Mouse (Mus musculus) embryonic fibroblast, embryonic 13.5 days (primary cell): ENCODE results near the gene Heatr4. TPM values are rescaled to one million over a fixed set of nuclear protein-coding genes. Genes with fewer than 3 reads are reported as not detected.
A peak's percentile ranks its signal among the peaks of the same experiment; 100 is the strongest.

Source experiments
- H3K27ac ChIP-seq: 2 replicates; pipeline ENCODE4 v1.5.1; 2012; ENCODE audit warnings: low read length, control low read depth, inconsistent platforms; ENCODE audit not compliant: insufficient read depth
- H3K4me1 ChIP-seq: 2 replicates; pipeline ENCODE4 v1.6.1; 2011; ENCODE audit warnings: low read length; ENCODE audit not compliant: control insufficient read depth, insufficient read depth
- H3K4me3 ChIP-seq: 2 replicates; pipeline ENCODE4 v1.5.1; 2011; ENCODE audit warnings: mild to moderate bottlenecking, control low read depth, low read length; ENCODE audit not compliant: insufficient read depth
- CTCF ChIP-seq: IDR thresholded peaks from 2 replicates; pipeline ENCODE4 v1.5.1; 2011; ENCODE audit warnings: mild to moderate bottlenecking, control low read depth, low read length, moderate library complexity, borderline replicate concordance; ENCODE audit not compliant: insufficient read depth
- POLR2A ChIP-seq: IDR thresholded peaks from 2 replicates; pipeline ENCODE4 v1.6.1; 2011; ENCODE audit warnings: low read depth, mild to moderate bottlenecking, control low read depth, low read length, moderate library complexity
- polyA plus RNA-seq: library from polyadenylated mRNA; stranded (reverse); fragments of >200 nt; gene quantifications from 2 replicates; pipeline ENCODE4 v1.2.4, GENCODE M21; 2011; ENCODE audit warnings: low read depth; ENCODE audit not compliant: missing spikeins, insufficient read length

Gene Heatr4
- polyA plus RNA-seq, 1 experiment, result not detected

DNA sequence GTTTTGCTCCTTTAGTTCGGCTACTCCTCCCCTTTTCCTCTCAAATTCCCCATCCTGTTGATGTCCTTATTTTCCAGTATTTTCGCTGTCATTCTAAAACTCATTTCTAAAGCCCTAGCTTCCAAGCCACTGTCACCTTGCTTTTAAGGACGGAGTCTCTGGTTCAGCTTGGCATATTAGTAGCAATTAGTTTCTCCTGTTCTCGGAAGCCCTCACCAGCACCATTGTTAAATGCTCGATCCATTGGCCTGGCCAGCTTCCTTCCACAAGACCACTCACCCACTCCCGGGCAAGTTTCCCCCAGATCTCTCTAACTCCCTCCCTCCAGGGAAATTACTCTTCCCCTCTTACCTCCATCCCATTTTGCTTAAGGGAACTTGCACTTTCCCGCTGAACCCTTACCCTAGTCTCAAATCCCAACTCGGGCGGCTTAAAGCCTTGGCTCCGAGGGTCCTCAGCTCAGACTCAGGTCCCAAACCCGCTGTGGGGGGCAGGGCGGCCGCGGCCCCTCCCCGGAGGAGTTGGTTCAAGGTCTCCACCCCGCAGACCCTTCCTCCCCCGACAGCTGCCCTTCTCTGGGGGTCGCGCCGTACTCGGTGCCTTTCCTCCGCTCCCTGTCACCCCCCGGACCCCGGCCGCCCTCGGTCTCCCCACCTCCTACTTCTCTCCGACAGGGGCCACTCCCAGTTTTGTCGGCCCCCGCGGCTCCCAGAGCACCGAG lies 63.8 kb downstream of the Heatr4 start:
- H3K4me3 ChIP-seq, result peak overlapping the region; percentile 96
- H3K27ac ChIP-seq, result no peak overlapping the region
- peaks cover 3% of the 10 kb centered on the region; the same call in 1 of the 2 replicates for H3K4me1 ChIP-seq
- TF ChIP-seq CTCF, result no peak
- no peak for TF ChIP-seq POLR2A

GRCm38 (mm10) chr12:83916884-83917283 lies 67.8 kb downstream of the Heatr4 start:
- Histone ChIP-seq H3K4me3 (no peak overlapping the region), H3K27ac (no peak overlapping the region), H3K4me1 (no peaks in the 10 kb centered on the region)
- TF ChIP-seq POLR2A, result no peak

DNA sequence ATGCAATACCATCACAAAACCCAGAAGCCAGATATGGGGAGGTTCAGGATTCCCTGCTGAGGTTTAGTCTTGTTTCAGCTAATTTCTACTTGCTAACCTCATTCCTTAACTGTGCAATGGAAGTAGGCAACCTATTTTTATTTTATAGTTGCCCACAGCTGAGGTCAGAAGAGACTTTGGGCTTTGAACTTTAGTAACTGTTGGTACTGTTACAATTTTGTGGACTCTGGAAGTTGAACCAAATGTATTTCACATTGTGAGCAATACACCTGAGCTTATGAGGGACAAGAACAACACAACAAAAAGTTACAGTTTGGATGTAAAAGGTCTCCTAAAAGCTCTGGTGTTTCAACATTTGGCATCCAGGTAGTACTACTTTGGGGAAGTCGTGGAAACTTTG lies 69.9 kb downstream of the Heatr4 start:
- TF ChIP-seq POLR2A (no peak), CTCF (no peak)
- Histone ChIP-seq H3K4me3 (no peak overlapping the region), H3K4me1 (no peaks in the 10 kb centered on the region), H3K27ac (no peak overlapping the region)

DNA sequence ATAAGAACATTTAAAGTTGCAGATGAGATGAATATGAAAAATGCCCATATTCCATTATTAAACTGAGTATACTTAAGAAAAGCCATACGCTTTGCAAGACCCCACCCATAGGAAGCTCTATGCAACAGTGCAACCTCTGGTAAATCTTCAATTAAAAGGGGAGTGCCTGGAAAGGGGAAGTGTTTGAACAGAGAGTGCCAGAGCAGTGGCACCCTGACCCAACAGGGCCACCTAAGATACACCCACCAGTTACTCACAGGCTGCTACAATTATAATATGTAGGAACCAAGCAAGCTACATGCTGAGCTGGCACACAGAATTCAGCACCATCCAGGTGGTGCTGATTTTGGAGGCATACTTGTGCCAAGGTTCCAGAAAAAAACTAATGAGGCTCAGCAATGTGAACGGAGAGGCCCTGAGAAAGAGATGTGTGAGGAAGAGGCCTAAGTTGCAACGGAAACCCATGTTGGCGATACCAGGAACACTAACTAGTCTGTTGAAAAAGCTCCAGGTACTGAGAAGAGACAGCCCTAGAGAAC lies 70.4 kb downstream of the Heatr4 start:
- TF ChIP-seq POLR2A (no peak), CTCF (no peak)
- no peak overlapping the region for H3K4me3 ChIP-seq
- H3K27ac ChIP-seq, result no peak overlapping the region
- no peaks in the 10 kb centered on the region for H3K4me1 ChIP-seq

GRCm38 (mm10) chr12:83910451-83910850 lies 74.2 kb downstream of the Heatr4 start:
- TF ChIP-seq CTCF (no peak), POLR2A (no peak)
- Histone ChIP-seq H3K27ac (no peak overlapping the region), H3K4me3 (no peak overlapping the region), H3K4me1 (no peaks in the 10 kb centered on the region)

Other genes starting within 250 kb of the Heatr4 start
- 0.21 and 0.42 TPM in 2 replicates for gene Papln, start 221.2 kb downstream of the Heatr4 start, polyA plus RNA-seq
- 23.6 and 26.7 TPM in 2 replicates for gene Numb, start 62.9 kb downstream of the Heatr4 start, polyA plus RNA-seq
- gene Riox1, start 34.2 kb downstream of the Heatr4 start, polyA plus RNA-seq, result 6.5 and 6.7 TPM in 2 replicates
- gene Acot2, start 3.0 kb upstream of the Heatr4 start, polyA plus RNA-seq, result 19.7 and 28.9 TPM in 2 replicates
- gene Acot1, start 24.6 kb upstream of the Heatr4 start, polyA plus RNA-seq, result 7.0 and 12.4 TPM in 2 replicates
- 0.23 and 0.37 TPM in 2 replicates for gene Acot4, start 53.5 kb upstream of the Heatr4 start, polyA plus RNA-seq
- gene Gm49366, start 54.1 kb upstream of the Heatr4 start, polyA plus RNA-seq, result not detected in 2 replicates
- not detected in 2 replicates for gene Acot3, start 67.3 kb upstream of the Heatr4 start, polyA plus RNA-seq
- not detected in 2 replicates for gene Acot5, start 84.5 kb upstream of the Heatr4 start, polyA plus RNA-seq
- 3.1 and 4.4 TPM in 2 replicates for gene Acot6, start 115.8 kb upstream of the Heatr4 start, polyA plus RNA-seq
- 14.4 and 21.6 TPM in 2 replicates for gene Dnal1, start 129.5 kb upstream of the Heatr4 start, polyA plus RNA-seq
- gene Pnma1, start 163.6 kb upstream of the Heatr4 start, polyA plus RNA-seq, result 0.30 and 0.35 TPM in 2 replicates
- gene Elmsan1, start 234.0 kb upstream of the Heatr4 start, polyA plus RNA-seq, result 20.6 and 21.3 TPM in 2 replicates